Mouse (Mus musculus) brain, embryonic 14.5 days (tissue): ENCODE results near the gene Nanog.

ENCODE experiments used
- CTCF ChIP-seq: fragments of 200-500 bp; IDR thresholded peaks from 2 replicates; pipeline ENCODE4 v1.5.1; 2012; ENCODE audit warnings: inconsistent platforms, mild to moderate bottlenecking, moderate library complexity, borderline replicate concordance; ENCODE audit not compliant: insufficient read depth, insufficient read length; ENCODE audit errors: extremely low read depth
- POLR2A ChIP-seq: fragments of 200-500 bp; IDR thresholded peaks from 2 replicates; pipeline ENCODE4 v1.6.1; 2012; ENCODE audit warnings: mild to moderate bottlenecking, inconsistent platforms, borderline replicate concordance; ENCODE audit not compliant: poor library complexity, insufficient read depth, insufficient read length, severe bottlenecking; ENCODE audit errors: extremely low read depth

- TF ChIP-seq POLR2A, result no peak
- TF ChIP-seq CTCF, result no peak
Measured at GRCm38 (mm10) chr6:122663596-122664206, 43.6 kb upstream of the Nanog start.
